Mouse (Mus musculus) limb, embryonic 11.5 days (tissue): ENCODE data around the gene Arpp19. TPM values are rescaled to one million over a fixed set of nuclear protein-coding genes. Genes with fewer than 3 reads are reported as not detected.

Source experiments
- ATAC-seq: fragments of 200-750 bp; cut with Nextera tagmentation; 2 replicates; pipeline ENCODE4 v1.8.0; 2017; ENCODE audit warnings: low read depth; ENCODE audit not compliant: insufficient number of reproducible peaks, low FRiP score, low TSS enrichment
- DNase-seq: peaks from one replicate; pipeline ENCODE4 v3.0.0-alpha.2; 2015; ENCODE audit warnings: low spot score
- H3K27ac ChIP-seq: fragments of 300-500 bp; sonication (generic); replicated peaks from 2 replicates; pipeline ENCODE4 v1.5.1; 2014; ENCODE audit warnings: low read depth, mild to moderate bottlenecking, low read length
- H3K27me3 ChIP-seq: fragments of 300-500 bp; sonication (generic); 2 replicates; pipeline ENCODE4 v1.6.1; 2014; ENCODE audit warnings: mild to moderate bottlenecking, low read length, mixed read lengths; ENCODE audit not compliant: control insufficient read depth, insufficient read depth
- H3K36me3 ChIP-seq: fragments of 300-500 bp; sonication (generic); 2 replicates; pipeline ENCODE4 v1.6.1; 2014; ENCODE audit warnings: mild to moderate bottlenecking, low read length, moderate library complexity, mixed read lengths; ENCODE audit not compliant: control insufficient read depth, insufficient read depth
- H3K4me1 ChIP-seq: fragments of 300-500 bp; sonication (generic); 2 replicates; pipeline ENCODE4 v1.6.1; 2014; ENCODE audit warnings: low read length, mixed read lengths; ENCODE audit not compliant: control insufficient read depth, insufficient read depth
- H3K4me2 ChIP-seq: fragments of 300-500 bp; sonication (generic); 2 replicates; pipeline ENCODE4 v1.6.1; 2014; ENCODE audit warnings: low read depth, mild to moderate bottlenecking, moderate library complexity; ENCODE audit not compliant: severe bottlenecking
- H3K4me3 ChIP-seq: fragments of 300-500 bp; sonication (generic); 2 replicates; pipeline ENCODE4 v1.5.1; 2014; ENCODE audit warnings: low read depth, low read length
- H3K9ac ChIP-seq: fragments of 300-500 bp; sonication (generic); 2 replicates; pipeline ENCODE4 v1.6.1; 2014; ENCODE audit warnings: mild to moderate bottlenecking, low read length
- H3K9me3 ChIP-seq: fragments of 300-500 bp; sonication (generic); 2 replicates; pipeline ENCODE4 v1.6.1; 2016; ENCODE audit warnings: low read length; ENCODE audit not compliant: control insufficient read depth
- WGBS: fragments of 180-500 bp; shearing (Covaris S2); extraction: QIAGEN DNeasy Blood & Tissue Kit; methylation state at CpG from one replicate; pipeline ENCODE4 v1.1.7; 2014; 5-methylcytosine and 5-hydroxymethylcytosine counted together
- polyA plus RNA-seq: library from polyadenylated mRNA; unstranded; fragments of >200 nt; fragmentation: Nextera tagmentation; extraction: Ambion mirVana; gene quantifications from 2 replicates; pipeline ENCODE4 v1.2.1, GENCODE M21; 2014

The Arpp19 gene
- polyA plus RNA-seq, 1 experiment from 2014 or later = 387 TPM

- Histone ChIP-seq H3K27me3 (no peaks in the 10 kb centered on the region), H3K9me3 (no peaks in the 10 kb centered on the region), H3K27ac (peak within 1 kb of the TSS; percentile 81), H3K4me1 (no peaks in the 10 kb centered on the region), H3K9ac (peak within 1 kb of the TSS; percentile 93), H3K4me2 (peak within 1 kb of the TSS; percentile 82), H3K4me3 (peak within 1 kb of the TSS; percentile 71), H3K36me3 (no peaks in the 10 kb centered on the region)
- DNase-seq = no peak
- WGBS = 21% methylated on average over 23 of the region's 23 CpGs
- ATAC-seq = no peak; the same call in none of the 2 replicates
Measured at GRCm38 (mm10) chr9:75070457-75071028, 33.1 kb downstream of the Arpp19 start, which contains the start of gene Myo5a. Gene Myo5a, plus strand, starts transcription at chr9:75071015.

GRCm38 (mm10) chr9:75071029-75071705, 33.8 kb downstream of the Arpp19 start:
- DNase-seq = peak; percentile 87
- Histone ChIP-seq H3K27me3 (no peaks in the 10 kb centered on the region), H3K9ac (peak overlapping the region; percentile 93), H3K36me3 (no peaks in the 10 kb centered on the region), H3K4me3 (peak overlapping the region; percentile 71), H3K9me3 (no peaks in the 10 kb centered on the region), H3K4me1 (no peaks in the 10 kb centered on the region), H3K27ac (peak overlapping the region; percentile 81), H3K4me2 (peak overlapping the region; percentile 82)
- under 1% methylated on average over 67 of the region's 92 CpGs for WGBS
- ATAC-seq = peak; percentile 93

- Histone ChIP-seq H3K36me3 (no peaks in the 10 kb centered on the region), H3K9ac (peak overlapping the region; percentile 93), H3K27me3 (no peaks in the 10 kb centered on the region), H3K4me3 (peak overlapping the region; percentile 71), H3K9me3 (no peaks in the 10 kb centered on the region), H3K4me1 (no peaks in the 10 kb centered on the region), H3K4me2 (peak overlapping the region; percentile 82), H3K27ac (peak overlapping the region; percentile 81; the same call in 1 of the 2 replicates)
- DNase-seq (peak; percentile 70), ATAC-seq (no peak)
- WGBS = under 1% methylated on average over 29 of the region's 29 CpGs
Measured at GRCm38 (mm10) chr9:75071706-75072192, 34.3 kb downstream of the Arpp19 start.

GRCm38 (mm10) chr9:75072361-75072760, 34.9 kb downstream of the Arpp19 start:
- no peaks in the 10 kb centered on the region for H3K9me3 ChIP-seq
- H3K9ac ChIP-seq = peak overlapping the region; percentile 93
- WGBS = 24% methylated on average over 3 of the region's 3 CpGs
- DNase-seq (no peak), ATAC-seq (no peak)
- H3K27ac ChIP-seq = no peak overlapping the region
- H3K4me2 ChIP-seq = peak overlapping the region; percentile 82
- no peaks in the 10 kb centered on the region for H3K27me3 ChIP-seq
- no peaks in the 10 kb centered on the region for H3K36me3 ChIP-seq
- peak overlapping the region; percentile 71 for H3K4me3 ChIP-seq
- H3K4me1 ChIP-seq = no peaks in the 10 kb centered on the region

GRCm38 (mm10) chr9:75077191-75077590, 39.8 kb downstream of the Arpp19 start:
- Histone ChIP-seq H3K4me2 (no peak overlapping the region), H3K27ac (no peak overlapping the region), H3K9me3 (no peaks in the 10 kb centered on the region), H3K4me1 (no peaks in the 10 kb centered on the region), H3K36me3 (no peaks in the 10 kb centered on the region), H3K4me3 (no peak overlapping the region), H3K27me3 (no peaks in the 10 kb centered on the region), H3K9ac (no peak overlapping the region)
- no peak for ATAC-seq
- DNase-seq = no peak

GRCm38 (mm10) chr9:75085242-75085824, 47.9 kb downstream of the Arpp19 start:
- Histone ChIP-seq H3K36me3 (no peaks in the 10 kb centered on the region), H3K9me3 (no peaks in the 10 kb centered on the region), H3K9ac (no peak overlapping the region), H3K27me3 (no peaks in the 10 kb centered on the region), H3K4me2 (no peak overlapping the region), H3K4me1 (no peaks in the 10 kb centered on the region), H3K27ac (no peak overlapping the region), H3K4me3 (no peak overlapping the region)
- WGBS = 84% methylated on average over 5 of the region's 5 CpGs
- DNase-seq = no peak
- ATAC-seq = no peak

GRCm38 (mm10) chr9:75087823-75088222, 50.4 kb downstream of the Arpp19 start:
- H3K9ac ChIP-seq = no peak overlapping the region
- 76% methylated on average over 2 of the region's 2 CpGs for WGBS
- DNase-seq (no peak), ATAC-seq (no peak)
- no peak overlapping the region for H3K4me2 ChIP-seq
- H3K27me3 ChIP-seq = no peaks in the 10 kb centered on the region
- no peaks in the 10 kb centered on the region for H3K4me1 ChIP-seq
- H3K36me3 ChIP-seq = no peaks in the 10 kb centered on the region
- no peak overlapping the region for H3K27ac ChIP-seq
- H3K4me3 ChIP-seq = no peak overlapping the region
- no peaks in the 10 kb centered on the region for H3K9me3 ChIP-seq

GRCm38 (mm10) chr9:75089285-75089684, 51.9 kb downstream of the Arpp19 start:
- H3K4me1 ChIP-seq = no peaks in the 10 kb centered on the region
- H3K4me3 ChIP-seq = no peak overlapping the region
- no peaks in the 10 kb centered on the region for H3K27me3 ChIP-seq
- no peak for DNase-seq
- H3K9ac ChIP-seq = no peak overlapping the region
- H3K27ac ChIP-seq = no peak overlapping the region
- H3K36me3 ChIP-seq = no peaks in the 10 kb centered on the region
- no peak overlapping the region for H3K4me2 ChIP-seq
- no peak for ATAC-seq
- H3K9me3 ChIP-seq = no peaks in the 10 kb centered on the region
- WGBS = 84% methylated on average over 3 of the region's 3 CpGs
